Mouse (Mus musculus) embryonic stem cell, embryonic (primary cell): ENCODE results near the gene Pfkp.

ENCODE experiments used
- CTCF ChIA-PET, 4 experiments: fragments of 300-600 bp in 2 of 4; fragments of 350-600 bp in 2 of 4; sonication (Branson Sonifier 250); formaldehyde crosslinking; loops; one replicate each; lab custom pipeline; 2022; ENCODE audit warnings: inconsistent platforms in 2 of 4; lab: Charles Lee
- POLR2A ChIA-PET, 4 experiments: fragments of 300-600 bp in 2 of 4; fragments of 350-600 bp in 2 of 4; sonication (Branson Sonifier 250); formaldehyde crosslinking; loops; one replicate each; lab custom pipeline; 2022; ENCODE audit warnings: antibody characterized with exemption in 4 of 4, inconsistent platforms in 1 of 4; lab: Charles Lee

The Pfkp gene

DNA sequence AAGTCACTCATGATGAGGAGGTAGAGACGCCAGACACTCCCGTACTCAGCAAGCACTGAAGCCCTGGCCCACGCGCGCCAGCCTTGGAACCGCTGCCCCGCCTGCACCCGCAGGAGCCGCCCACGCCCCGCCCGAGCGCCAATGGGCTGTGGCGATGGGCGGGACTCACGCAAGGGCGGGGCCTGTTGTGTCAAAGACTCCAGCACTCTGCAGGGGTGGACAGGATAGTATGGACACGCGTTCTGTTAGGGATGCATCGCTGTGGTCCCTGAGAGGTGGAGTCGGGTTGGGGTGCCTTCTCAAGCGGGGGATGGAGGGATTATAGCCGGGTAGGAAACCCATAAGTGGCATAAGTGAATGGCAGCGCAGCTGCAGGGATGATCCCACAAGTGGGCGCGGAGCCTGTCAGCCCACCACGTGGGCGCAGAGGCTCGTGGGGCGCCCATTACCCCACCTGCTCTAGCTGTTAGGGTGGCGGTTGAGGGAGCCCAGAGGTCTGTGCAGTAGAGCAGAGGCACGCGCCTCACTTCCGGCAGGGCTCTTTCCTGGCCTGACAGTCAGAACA is at the start of gene Pfkp:
Pfkp (minus strand) TSS at position 109 of the 565 bp plus-strand sequence.
- CTCF ChIA-PET = no interaction called here
- POLR2A ChIA-PET = interaction anchor here in 3 of 4 experiments (0.6 to 9.8 kb wide), 25 partner anchors 8 to 787 kb away, joined by 3 to 184 read pairs (median 5); partner anchors contain the start of gene Pitrm1 (in 1 of the 3)

DNA sequence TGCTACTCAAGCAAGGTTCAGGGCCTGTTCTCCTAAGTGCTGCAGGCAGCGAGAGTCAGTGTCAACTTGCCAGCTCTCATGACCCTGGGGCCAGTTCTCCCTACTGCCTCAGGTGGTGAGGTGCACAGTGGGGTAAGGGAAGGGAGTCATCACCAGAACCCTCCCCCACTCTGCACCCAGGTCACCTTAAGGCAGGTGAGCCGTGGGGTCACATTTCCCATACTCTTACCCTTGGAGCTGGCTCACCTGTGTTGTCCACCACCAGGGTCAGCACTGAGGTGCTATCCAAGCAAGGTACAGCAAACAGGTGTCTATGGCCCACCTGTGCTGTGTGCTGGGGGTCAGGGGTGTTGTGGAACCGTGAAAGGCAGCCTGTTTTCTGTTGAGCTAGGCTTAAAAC is 42.0 kb upstream of the Pfkp start:
- ChIA-PET CTCF (interaction anchor here in 3 of 4 experiments (0.7 to 2.4 kb wide), 19 partner anchors 10 to 165 kb away, joined by 3 to 9 read pairs (median 4); no protein-coding TSS in a partner anchor), POLR2A (interaction anchor here (0.5 to 1.5 kb wide), 8 partner anchors 16 to 951 kb away, joined by 3 to 7 read pairs (median 4); no protein-coding TSS in a partner anchor)

DNA sequence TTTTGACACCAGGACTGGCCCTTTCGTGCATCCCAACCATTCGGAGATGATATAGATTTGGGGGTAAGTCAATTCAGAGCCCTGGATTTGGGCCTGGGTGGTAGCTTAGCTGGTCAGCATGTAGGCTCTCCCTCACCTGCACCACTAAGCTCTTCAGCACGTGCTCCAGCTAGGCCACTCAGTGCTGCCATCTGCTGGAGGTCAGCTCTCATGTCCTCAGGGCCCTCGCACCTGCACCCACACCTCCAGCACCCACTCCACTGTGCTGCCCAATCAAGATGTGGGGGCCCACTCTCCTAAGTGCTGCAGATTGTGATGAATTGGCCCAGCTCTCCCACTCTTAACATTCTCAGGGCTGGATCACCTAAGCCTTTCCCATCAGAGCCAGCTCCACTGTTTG is 41.4 kb upstream of the Pfkp start:
- ChIA-PET CTCF (interaction anchor here (0.6 to 2.4 kb wide), 36 partner anchors 9 to 1863 kb away, joined by 3 to 9 read pairs (median 4); no protein-coding TSS in a partner anchor), POLR2A (interaction anchor here in 2 of 4 experiments (0.7 to 1.6 kb wide), 11 partner anchors 10 to 196 kb away, joined by 3 to 7 read pairs (median 3); partner anchors contain the start of gene Pfkp (in 1 of the 2))

DNA sequence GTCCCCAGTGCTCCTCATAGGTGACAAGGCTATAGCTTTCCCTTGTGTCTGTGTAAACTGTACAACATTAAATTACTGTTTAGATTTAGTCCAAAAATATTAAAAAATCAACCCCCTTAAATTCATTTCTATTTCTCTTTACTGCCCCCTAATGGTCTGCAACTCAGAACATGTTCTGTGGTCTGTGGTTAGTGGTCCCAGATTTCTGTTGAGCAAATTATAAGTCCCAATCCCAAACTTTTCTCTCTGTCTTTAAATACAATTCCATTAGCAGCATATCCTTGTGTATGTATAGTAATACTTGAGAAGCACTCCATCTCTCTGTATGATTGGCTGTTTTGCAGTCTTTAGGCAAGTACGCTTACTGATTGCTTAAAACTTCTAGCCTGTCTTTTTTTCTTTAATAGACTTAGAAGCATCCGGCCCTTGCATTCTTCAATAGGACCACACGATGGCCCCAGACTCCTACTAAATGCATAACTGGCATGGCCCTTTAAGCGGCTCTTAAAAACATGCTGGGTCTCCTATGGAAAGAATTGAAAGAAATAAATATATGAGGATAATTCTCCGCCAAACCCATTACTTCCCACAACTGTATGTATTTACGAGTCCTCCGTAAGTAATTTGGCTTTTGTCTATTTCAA is 40.3 kb upstream of the Pfkp start:
- POLR2A ChIA-PET = interaction anchor here in 2 of 4 experiments (1.0 to 1.6 kb wide), 3 partner anchors 14 to 65 kb away, joined by 3 to 5 read pairs (median 3); no protein-coding TSS in a partner anchor
- CTCF ChIA-PET = interaction anchor here in 2 of 4 experiments (0.9 to 2.4 kb wide), 10 partner anchors 11 to 128 kb away, joined by 3 to 9 read pairs (median 4); no protein-coding TSS in a partner anchor

DNA sequence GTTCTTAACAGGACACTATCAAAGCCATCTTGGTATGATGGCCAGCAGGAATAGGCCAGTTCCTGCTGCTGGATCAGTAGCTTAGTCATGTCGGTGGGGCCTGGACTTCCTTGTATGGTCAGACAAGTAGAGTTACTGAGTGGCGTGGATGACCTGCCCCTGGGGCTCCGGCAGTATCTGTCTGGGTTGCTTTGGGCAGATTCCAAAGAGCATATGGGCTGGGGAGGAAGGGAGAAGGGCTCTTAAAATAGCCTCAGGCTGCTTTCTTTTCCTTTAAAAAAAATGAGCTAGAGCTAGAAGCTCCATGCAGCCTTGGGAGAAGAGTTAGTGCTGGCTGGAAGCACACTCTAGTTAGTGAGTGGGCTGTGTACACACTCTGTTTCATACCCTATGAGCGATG is 18.3 kb upstream of the Pfkp start:
- ChIA-PET POLR2A (interaction anchor here in 3 of 4 experiments (1.2 to 3.2 kb wide), 10 partner anchors 9 to 45 kb away, joined by 3 to 23 read pairs (median 8); partner anchors contain the start of gene Pfkp (in 3 of the 3)), CTCF (interaction anchor here in 1 of 4 experiments (1.4 kb wide), 1 partner anchor 23 kb away, joined by 3 read pairs; no protein-coding TSS in a partner anchor)

DNA sequence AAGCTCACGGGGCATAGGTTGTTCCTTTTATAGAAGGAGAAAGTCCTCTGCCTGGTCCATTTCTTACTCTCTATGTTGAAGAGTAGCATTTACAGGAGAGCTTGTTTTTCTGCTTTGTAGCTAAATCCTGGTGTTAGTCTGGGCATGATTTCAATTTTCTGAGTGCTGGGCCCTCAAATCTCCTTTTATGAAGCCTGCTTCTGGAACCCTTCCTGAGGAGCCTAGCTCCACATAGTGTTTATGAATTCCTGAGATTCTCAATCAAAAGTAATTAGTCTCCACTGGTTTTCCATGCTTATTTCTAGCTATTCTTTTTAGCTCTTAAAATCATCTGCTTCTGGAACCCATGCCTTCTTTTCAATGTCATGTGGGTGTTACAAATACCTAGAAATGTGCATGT is 16.9 kb upstream of the Pfkp start:
- ChIA-PET POLR2A (interaction anchor here in 3 of 4 experiments (0.6 to 3.2 kb wide), 13 partner anchors 8 to 969 kb away, joined by 3 to 23 read pairs (median 6); partner anchors contain the start of gene Pfkp (in 2 of the 3)), CTCF (interaction anchor here in 1 of 4 experiments (0.6 kb wide), 1 partner anchor 571 kb away, joined by 3 read pairs; no protein-coding TSS in a partner anchor)

DNA sequence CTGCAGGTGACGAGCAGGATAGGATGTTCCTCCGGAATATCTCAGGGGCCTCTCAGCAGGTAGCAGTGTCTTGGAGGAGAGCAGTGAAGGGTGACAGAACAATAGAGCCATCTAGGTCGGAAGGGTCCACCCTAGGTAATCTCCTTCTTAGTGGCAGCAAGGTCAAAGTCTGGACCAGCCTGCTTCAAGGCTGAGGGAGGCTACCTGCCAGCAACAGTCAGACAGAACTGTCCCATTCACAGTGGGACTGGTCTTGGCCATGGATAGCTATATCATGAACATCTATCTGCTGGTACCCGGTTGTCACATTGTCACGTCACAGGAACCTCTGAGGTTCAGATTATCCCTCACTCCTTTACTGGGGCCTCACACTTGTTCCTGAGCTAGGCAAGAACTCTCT is 15.6 kb upstream of the Pfkp start:
- ChIA-PET CTCF (no interaction called here), POLR2A (no interaction called here)

DNA sequence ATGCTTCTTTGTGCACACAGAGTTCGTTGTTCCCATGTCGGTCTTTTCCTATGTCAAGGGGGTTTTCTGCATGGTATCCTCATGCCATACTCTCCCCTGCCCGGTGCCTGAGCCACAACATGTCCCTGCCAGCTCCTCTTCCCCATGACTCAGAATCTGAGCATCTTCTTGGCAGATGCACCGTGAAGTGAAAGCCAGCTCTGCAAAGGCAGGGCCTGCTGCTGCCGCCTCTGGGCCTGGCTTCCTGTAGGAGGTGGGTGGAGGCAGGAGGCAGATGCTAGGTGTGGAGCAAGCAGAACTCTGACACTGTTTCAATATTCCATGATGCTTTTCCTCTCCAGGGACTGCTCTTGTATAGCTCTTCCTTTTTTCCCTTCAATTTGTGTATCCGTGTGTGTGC is 10.7 kb upstream of the Pfkp start:
- ChIA-PET POLR2A (interaction anchor here in 2 of 4 experiments (0.9 to 1.6 kb wide), 7 partner anchors 10 to 27 kb away, joined by 3 to 8 read pairs (median 4); partner anchors contain the start of gene Pfkp (in 1 of the 2)), CTCF (interaction anchor here in 1 of 4 experiments (0.7 kb wide), 1 partner anchor 26 kb away, joined by 3 read pairs; no protein-coding TSS in a partner anchor)

DNA sequence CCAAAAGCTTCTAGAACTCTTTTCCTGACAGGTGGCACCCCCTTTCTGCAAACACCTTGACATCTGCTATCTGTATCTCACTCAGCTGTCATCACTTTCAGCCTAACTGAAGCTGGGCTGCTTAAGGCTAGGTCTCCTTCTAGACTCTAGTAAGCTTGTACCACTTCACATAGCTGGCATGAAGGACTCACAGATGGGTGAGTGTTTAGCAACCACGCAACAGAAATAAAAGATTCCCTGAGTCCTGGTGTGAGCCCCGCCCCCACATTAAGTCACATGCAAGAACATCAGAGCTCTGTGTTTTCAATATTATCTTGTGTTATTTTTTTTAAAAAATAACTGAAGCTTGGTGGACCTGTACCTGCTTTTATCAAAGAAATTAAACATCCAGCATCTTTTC is 8.7 kb upstream of the Pfkp start:
- POLR2A ChIA-PET = interaction anchor here in 3 of 4 experiments (0.6 to 1.3 kb wide), 9 partner anchors 9 to 228 kb away, joined by 3 to 9 read pairs (median 3); no protein-coding TSS in a partner anchor
- CTCF ChIA-PET = interaction anchor here in 1 of 4 experiments (0.6 kb wide), 1 partner anchor 999 kb away, joined by 7 read pairs; no protein-coding TSS in a partner anchor

DNA sequence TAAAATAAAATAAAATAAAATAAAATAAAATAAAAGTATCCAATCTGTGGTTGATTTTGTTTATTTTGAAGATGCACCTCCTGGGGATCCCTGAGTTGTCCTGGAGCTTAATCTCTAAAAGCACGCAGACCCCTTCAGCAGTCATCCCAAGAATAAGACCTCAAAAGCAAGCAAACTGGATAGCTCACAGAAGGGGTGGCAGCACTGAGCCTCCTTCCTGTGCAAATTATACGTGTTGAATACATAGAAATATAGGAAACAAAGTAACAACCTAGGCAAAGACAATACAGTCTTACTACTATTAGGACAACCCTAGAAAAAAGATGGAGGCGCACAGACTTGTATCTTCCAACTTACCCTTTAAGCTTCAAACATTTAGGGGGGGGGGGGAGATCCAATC is 965 bp upstream of the Pfkp start:
- CTCF ChIA-PET = no interaction called here
- POLR2A ChIA-PET = interaction anchor here in 3 of 4 experiments (0.8 to 9.8 kb wide), 9 partner anchors 10 to 40 kb away, joined by 3 to 184 read pairs (median 5); no protein-coding TSS in a partner anchor

DNA sequence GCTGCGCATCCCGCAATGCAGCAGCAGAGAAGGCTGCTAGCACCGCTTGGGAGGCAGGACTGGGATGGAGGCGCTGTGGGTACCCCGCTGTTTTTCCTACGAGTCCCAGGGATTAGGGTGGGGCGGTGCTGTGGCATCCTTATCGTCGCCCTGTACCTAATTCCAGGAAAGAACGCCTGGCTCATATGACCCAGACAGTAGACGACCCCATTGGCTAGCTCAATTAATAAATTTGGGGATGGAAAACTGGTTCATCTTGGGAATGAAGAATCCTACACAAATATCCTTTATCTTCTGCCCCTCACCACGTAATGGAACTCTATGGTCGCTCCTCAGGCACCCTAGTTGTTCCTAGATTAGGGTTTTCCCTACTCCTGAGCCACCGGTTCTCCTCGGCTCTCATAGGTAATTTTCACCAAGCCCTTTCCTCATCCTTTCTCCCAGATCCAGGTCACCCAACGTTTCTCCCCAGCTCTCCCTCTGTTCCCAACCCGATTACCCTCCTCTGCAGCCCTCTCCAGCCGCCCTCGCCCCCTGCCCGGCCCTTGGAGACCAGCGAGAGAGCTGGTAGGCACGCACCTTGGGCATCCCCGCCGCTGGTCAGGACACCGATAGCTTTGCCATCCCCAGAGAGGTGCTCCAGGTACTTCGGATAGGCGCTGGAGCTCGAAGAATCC is 447 bp downstream of the Pfkp start:
- POLR2A ChIA-PET = interaction anchor here in 3 of 4 experiments (0.6 to 9.8 kb wide), 29 partner anchors 8 to 786 kb away, joined by 3 to 184 read pairs (median 5); partner anchors contain the start of gene Pitrm1 (in 1 of the 3)
- CTCF ChIA-PET = interaction anchor here in 1 of 4 experiments (1.6 kb wide), 1 partner anchor 41 kb away, joined by 5 read pairs; no protein-coding TSS in a partner anchor

DNA sequence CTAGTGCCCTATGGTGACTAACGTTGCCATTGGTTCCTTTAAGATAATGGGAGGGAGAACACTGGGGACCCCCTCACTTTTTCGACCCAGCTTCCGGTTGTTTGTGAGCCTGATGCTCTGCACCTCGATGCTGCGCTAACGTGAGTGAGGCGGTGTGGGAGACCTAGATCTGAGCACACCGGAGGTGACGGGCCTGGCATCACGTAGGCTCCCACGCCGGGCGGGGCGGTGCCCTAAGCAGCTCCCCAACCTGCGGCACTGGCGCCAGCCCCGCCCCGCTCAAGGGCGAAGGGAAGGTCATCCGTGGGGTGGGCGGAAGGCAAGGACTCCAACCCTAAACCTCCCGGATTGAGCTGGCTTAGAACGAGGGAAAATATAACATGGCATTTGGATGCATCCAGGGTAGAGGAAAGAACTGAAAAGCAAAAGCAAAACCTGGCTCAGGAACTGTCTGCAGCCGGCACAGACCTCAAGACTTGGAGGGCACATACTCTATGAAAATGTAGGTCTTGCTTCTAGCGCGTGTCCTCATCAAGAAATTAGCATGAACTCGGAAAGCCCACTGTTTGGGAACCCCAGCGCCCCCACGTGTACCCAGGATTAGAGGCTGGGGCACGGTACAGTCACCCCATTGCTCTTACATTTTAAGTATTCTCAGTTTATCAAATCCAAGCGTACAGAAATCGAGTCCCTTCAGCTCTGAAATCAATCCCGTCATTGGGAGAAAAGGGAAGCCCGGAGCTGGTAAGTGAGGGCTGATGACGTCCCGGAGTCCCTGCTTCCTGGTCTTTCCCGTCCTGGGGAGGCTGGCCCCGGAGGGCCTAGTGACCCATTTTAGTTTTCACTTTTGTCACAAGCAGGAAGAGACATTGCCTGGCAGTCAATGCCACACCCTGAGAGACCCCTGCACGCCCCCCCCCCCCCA is 1.2 kb downstream of the Pfkp start:
- ChIA-PET POLR2A (interaction anchor here in 3 of 4 experiments (0.7 to 9.8 kb wide), 31 partner anchors 9 to 275 kb away, joined by 3 to 184 read pairs (median 4); partner anchors contain the start of gene Pitrm1 (in 1 of the 3)), CTCF (interaction anchor here in 2 of 4 experiments (0.5 to 1.6 kb wide), 5 partner anchors 13 to 115 kb away, joined by 3 to 5 read pairs (median 3); no protein-coding TSS in a partner anchor)

DNA sequence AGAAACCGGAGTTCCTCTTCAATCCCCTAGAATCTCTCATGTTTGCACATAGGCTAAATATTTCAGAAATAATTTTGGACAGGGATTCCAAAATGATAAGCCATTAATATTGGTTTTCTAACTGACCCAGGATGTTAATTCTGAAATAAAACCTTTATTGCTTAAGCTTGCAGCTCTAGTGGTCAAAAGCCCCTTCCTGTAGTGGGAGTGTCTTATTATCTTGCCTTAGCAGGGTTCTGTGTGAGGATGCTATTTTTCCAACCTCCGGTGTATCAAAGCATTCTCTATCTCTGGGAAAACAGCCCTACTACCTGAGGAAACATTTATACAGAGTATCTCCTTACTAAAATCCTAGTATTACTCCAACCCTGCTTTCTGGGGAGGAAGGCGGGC is 1.9 kb downstream of the Pfkp start:
- ChIA-PET POLR2A (interaction anchor here in 3 of 4 experiments (0.7 to 9.8 kb wide), 20 partner anchors 10 to 276 kb away, joined by 3 to 184 read pairs (median 5); no protein-coding TSS in a partner anchor), CTCF (interaction anchor here in 2 of 4 experiments (0.7 to 1.6 kb wide), 3 partner anchors 14 to 45 kb away, joined by 3 to 5 read pairs (median 3); no protein-coding TSS in a partner anchor)

DNA sequence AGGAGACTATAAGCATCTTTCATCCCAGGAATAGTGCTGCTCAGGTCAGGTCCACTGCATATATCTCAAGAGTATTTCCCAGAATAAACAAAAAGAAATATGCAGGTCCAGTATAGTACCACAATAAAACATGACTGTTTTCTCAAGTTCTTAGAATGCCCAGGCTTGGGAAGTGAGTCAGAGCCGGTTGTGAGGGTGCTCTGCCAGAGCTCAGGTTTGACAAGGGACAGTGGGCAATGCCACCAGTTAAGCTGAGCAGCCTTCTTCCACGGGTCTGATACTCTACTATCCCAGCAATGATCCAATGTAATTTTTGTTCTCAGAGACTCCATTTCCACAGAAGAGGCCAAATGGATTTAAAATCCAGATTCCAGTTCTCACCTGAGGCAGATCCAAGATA is 2.3 kb downstream of the Pfkp start:
- CTCF ChIA-PET = interaction anchor here in 2 of 4 experiments (0.7 to 1.6 kb wide), 2 partner anchors 14 to 43 kb away, joined by 3 to 5 read pairs; no protein-coding TSS in a partner anchor
- POLR2A ChIA-PET = interaction anchor here in 3 of 4 experiments (0.7 to 9.8 kb wide), 12 partner anchors 9 to 276 kb away, joined by 3 to 184 read pairs (median 5); no protein-coding TSS in a partner anchor

DNA sequence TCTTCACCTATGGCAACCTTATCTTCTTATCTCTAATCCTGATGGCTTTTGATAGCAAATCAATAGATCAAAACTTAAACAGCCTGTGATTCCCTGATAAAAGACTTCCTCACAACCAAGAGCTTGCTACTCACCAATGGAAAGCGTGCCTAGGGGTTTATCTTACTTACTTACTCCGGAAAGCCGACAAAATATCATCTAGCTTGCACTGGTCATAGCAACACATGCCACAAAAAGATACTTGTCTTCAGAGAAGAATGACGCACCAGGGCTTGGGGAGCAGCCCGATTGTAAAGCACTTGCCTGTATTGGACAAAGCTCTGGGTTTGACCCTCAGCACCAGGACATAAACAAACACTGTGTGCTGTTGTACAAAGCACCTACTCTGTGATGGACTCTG is 4.6 kb downstream of the Pfkp start:
- POLR2A ChIA-PET = interaction anchor here in 3 of 4 experiments (0.5 to 9.8 kb wide), 8 partner anchors 8 to 31 kb away, joined by 3 to 184 read pairs (median 4); no protein-coding TSS in a partner anchor
- CTCF ChIA-PET = interaction anchor here in 1 of 4 experiments (0.6 kb wide), 1 partner anchor 23 kb away, joined by 4 read pairs; no protein-coding TSS in a partner anchor

DNA sequence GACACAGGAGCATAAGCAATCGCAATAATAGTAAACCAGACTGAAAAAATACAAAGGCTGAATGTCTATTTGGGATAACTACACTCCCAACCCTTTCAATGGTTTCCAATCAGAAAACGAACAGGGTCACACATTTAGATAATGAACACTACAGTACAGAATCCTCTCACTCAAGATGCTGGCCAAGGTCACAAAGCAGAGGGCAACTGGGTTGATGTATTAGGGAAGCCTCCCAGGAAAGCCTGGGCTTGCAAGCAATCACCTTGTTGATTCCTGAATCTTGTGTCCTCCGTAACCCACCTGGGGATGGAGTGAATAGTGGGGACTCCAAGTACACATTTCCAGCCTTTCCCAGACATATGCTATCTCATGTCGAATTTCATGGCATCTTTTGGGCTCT is 5.6 kb downstream of the Pfkp start:
- CTCF ChIA-PET = interaction anchor here in 1 of 4 experiments (0.6 kb wide), 1 partner anchor 22 kb away, joined by 4 read pairs; no protein-coding TSS in a partner anchor
- POLR2A ChIA-PET = interaction anchor here in 3 of 4 experiments (0.6 to 9.8 kb wide), 12 partner anchors 9 to 82 kb away, joined by 3 to 184 read pairs (median 4); no protein-coding TSS in a partner anchor
